Mouse (Mus musculus): ENCODE measurements around the gene Neu1.

Gene Neu1

DNA sequence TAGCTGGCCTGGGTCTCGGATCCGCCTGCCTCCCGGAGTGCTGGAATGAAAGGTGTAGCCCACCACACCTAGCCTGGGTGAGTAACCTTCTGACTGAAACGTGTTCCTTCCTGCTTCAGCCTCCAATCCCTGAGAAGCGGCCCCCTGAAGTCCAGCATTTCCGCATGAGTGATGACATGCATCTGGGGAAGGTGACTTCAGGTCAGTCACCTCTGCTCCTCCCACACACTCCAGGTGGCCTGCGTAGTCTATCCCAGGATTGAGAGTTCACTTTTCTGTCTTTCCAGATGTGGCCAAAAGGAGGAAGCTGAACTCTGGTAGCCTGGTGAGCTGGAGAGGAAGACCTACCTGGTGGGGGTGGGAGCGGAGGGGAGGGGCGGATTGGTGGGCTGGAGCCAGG lies 28.2 kb upstream of the Neu1 start:
- DNase-seq (ENCODE audit: low read depth, low spot score) = no peak

DNA sequence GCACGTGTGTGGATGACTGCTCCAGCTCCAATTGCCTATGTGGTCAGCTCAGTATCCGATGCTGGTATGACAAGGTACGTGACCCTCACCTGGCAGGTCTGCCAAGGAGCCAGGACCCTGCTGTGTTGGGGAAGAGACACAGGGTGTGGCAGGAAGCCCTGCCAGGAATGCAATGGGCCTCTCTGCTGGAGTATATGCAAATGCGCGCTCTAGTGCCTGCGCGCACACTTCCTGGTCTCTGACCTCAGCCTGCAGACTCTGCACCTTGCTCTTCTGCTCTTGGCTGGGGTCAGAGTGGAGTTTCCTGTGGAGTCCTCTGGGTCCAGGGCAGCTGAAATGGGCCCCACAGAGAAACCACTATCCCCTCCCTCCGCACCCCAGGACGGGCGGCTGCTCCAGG lies 20.1 kb upstream of the Neu1 start:
- DNase-seq (ENCODE audit: low read depth, low spot score) = no peak

DNA sequence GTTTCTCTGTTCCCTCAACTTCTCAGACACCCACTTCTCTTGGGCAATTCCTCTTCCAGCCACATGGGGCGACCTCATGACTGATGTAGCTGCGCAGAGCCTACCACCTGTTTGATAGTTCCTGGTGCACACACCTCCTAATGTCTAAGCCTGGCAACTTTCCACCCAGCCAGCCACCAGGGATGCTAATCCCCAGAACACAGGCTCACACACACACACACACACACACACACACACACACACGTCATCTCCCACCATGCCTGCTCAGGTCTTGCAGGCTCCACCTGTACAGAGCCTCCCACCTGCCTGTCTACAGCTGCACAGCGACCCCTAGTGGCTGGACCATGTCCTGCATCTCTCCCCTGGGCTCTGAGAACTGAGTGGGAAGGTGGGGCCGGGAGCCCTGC lies 19.1 kb upstream of the Neu1 start:
- DNase-seq (ENCODE audit: low read depth, low spot score) = peak; percentile 76

DNA sequence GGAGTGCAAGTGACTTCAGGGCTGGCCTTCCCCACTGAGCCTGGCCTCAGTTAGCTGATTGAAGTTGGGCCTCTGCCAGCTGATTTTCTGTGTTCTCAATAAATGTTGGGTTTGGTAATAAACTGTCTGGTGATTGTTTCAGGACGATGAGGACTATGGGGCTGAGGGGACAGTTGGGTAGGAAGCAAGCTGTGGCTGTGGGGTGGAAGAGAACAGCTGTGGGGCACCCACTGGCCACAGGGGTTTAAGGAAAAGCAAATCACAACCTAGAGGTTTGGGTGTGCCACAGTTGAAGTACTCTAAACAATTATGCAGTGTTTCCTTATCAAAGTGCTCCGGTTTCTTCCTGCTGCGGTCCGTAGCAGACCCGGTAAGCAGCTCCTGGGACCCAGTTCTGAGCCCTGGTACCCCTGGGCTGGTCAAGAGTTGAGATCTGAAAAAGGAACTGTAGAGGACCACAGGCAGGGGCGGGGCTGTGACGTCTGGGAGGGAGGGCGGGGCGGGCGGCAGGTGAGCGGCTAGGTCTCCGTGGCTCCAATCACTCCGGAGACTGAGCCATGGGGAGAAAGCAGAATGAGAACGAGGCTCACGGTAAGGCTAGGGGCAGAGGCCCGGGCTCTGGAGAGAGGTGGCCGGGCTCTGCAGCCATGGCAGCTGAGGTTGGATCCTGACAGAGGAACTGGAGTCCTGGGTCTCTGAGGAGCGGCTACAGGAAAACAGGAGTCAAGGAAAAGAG lies 17.0 kb upstream of the Neu1 start, which contains the start of gene Slc44a4:
TSS of gene Slc44a4 (plus strand) at position 537 of the 736 bp plus-strand sequence.
- DNase-seq (ENCODE audit: low read depth, low spot score) = no peak

DNA sequence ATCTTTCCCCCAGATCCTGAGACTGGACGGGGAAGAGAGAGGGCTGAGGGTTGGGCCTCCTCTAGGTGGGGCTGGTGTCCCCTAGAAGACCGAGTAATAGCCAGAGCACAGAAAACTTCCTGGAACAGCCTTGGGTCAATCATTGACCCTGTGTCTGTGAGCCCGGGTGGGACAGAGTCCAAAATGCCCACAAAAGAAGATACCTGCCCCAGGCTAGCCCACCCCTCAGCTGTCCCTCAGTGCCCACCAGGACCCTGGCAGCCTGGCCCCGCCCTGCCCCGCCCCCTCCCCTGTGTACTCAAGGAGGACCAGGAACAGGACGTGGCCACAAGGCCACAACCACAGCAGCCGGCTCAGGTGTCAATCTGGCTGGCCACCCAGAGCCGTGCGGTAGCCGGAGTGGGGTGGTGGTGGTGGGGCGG lies 15.6 kb upstream of the Neu1 start:
- DNase-seq (ENCODE audit: low read depth, low spot score) = no peak

DNA sequence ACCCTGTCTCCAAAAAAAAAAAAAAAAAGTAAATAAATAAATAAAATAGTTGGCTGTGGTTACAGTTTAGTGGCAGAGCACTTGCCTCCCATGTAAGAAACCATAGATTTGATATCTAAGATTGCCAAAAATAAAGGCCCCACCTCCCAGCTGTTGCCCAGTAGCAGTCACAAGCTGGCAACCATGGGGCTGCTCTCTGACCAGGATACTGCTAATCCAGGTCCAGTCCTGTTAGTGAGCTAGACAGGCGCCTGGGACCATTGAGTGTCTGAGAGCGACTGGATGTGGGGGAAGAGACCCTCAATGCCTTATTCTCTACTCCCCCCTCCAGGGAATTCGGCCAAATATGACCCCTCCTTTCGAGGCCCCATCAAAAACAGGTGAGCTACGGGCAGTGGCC lies 14.7 kb upstream of the Neu1 start:
- DNase-seq (ENCODE audit: low read depth, low spot score) = no peak

DNA sequence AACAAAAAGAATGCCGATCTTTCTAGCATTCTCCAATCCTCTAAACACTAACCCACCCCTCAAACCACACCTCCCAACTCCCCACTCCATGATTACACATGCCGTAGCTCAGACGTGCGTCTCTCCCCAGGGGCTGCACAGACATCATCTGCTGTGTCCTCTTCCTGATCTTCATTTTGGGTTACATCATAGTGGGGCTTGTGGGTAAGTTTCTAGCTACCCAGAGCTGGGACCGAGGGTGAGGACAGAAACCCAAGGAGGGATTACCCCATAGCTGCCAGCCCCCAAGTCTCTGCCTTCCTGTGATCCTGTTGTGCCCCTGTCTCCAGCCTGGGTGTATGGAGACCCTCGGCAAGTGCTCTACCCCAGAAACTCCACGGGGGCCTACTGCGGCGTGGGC lies 13.9 kb upstream of the Neu1 start:
- DNase-seq (ENCODE audit: low read depth, low spot score) = no peak

DNA sequence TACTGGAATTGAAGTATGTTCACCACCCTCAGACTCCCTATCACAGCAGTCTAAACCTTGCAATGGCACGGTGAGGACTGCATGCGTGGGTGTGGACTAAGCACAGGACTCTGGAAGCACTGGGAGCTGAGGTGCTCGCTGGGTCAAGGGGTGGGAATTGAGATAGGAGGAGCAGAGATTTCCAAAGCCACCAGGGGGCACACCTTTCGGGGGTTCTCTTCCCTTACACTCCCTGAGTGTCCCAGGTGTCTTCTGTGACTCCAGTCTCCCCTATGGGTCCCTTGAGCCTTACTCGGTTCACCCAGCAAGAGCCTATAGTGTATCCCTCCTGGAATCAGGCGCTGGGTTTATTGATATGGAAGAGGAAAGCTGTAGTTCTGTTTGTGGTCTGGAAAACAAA lies 8.1 kb upstream of the Neu1 start:
- DNase-seq (ENCODE audit: low read depth, low spot score) = no peak

DNA sequence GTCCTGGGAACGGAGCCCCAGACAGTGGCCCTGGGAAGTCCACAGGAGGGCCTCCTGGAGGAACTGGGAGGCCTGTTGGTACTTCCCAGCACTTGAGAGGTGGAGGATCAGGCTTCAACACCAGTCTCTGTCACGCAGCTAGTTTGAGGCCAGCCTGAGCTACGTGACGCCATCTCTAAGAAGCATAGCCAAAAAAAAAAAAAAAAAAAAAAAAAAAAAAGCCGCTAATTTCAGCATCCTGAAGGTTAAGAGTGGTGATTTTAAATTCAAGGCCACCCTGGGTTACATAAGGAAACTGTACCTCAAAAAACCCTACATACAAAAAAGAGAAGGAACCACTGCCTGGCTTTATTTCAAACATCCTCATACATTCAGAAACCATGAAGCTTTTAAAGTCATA lies 6.8 kb upstream of the Neu1 start:
- no peak for DNase-seq (ENCODE audit: low read depth, low spot score)

DNA sequence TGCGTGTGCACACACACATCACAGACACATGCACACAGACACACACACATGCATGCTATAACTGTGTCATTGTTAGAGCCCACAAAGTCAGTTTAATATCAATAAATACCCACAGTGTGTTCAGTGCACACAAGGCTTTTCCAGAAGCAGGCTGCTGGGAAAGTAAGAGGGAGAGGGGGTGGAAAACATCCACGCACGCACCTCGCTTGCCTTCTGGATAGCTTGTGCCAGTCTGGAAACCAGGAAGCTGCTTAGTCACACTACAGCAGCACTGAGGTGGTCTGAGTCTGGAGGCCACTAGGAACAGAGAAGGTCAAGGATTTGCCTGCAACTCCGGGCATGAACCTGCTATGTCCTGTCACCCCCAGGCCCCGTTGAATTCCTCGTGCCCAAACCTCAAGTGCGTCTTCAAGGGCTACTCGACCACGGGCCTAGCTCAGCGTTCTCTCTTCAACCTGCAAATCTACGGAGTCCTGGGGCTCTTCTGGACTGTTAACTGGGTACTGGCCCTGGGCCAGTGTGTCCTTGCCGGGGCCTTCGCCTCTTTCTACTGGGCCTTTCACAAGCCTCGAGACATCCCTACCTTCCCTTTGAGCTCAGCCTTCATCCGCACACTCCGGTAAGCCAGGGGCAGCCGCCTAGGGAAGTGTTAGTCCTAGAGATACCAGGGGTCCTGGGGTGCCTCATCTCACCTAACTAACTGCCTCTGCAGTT lies 3.6 kb upstream of the Neu1 start:
- DNase-seq (ENCODE audit: low read depth, low spot score) = no peak

DNA sequence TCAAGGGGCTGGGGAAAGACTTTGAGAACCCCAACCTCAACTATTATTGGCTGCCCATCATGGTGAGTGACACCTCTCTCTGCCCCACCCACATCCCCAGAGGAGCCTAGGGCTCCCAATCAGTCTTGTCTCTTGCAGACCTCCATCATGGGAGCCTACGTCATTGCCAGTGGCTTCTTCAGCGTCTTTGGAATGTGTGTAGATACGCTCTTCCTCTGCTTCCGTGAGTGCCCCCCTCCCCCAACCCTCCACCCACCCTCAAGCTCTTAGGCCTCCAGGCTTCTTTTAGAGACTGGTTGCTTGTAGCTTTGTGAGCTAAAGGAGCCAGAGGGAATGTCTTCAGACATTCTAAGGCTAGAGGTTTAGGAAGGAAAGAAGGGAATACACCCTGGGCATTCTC lies 2.2 kb upstream of the Neu1 start:
- DNase-seq (ENCODE audit: low read depth, low spot score) = no peak

DNA sequence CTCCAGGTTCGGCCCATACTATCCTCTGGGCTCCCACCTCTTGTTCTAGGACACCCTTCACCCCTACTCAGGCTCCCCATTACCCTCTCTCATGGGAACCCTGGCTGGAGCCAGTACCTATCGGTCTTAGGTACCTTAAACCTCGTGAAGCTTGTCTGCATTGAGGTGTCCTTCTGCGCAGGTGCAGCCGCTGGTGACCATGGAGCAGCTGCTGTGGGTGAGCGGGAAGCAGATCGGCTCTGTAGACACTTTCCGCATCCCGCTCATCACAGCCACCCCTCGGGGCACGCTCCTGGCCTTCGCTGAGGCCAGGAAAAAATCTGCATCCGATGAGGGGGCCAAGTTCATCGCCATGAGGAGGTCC lies 664 bp downstream of the Neu1 start:
- DNase-seq (ENCODE audit: low read depth, low spot score) = no peak

DNA sequence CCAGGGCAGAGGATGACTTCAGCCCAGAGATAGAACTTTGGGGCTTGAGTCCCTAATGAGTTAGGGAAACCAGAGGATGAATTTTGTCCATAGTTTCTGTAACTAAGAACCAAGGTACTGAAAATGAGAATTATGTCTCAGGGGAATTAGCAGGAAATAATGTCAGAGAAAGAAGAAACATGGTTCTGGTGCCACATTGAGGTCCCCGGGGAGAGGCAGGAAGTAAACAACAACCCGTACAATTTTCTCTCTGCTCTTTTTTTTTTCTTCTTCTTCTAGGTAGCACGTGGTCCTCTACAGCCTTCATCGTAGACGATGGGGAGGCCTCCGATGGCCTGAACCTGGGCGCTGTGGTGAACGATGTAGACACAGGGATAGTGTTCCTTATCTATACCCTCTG lies 1.2 kb downstream of the Neu1 start:
- DNase-seq (ENCODE audit: low read depth, low spot score) = no peak

DNA sequence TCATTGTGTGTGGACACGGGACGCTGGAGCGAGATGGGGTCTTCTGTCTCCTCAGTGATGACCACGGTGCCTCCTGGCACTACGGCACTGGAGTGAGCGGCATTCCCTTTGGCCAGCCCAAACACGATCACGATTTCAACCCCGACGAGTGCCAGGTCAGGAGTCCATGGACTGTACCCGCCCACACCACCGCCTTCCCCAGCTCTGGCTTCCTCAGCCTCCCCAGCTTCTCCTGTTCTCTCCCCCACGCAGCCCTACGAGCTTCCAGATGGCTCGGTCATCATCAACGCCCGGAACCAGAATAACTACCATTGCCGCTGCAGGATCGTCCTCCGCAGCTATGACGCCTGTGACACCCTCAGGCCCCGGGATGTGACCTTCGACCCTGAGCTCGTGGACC lies 3.0 kb downstream of the Neu1 start:
- DNase-seq (ENCODE audit: low read depth, low spot score) = no peak

DNA sequence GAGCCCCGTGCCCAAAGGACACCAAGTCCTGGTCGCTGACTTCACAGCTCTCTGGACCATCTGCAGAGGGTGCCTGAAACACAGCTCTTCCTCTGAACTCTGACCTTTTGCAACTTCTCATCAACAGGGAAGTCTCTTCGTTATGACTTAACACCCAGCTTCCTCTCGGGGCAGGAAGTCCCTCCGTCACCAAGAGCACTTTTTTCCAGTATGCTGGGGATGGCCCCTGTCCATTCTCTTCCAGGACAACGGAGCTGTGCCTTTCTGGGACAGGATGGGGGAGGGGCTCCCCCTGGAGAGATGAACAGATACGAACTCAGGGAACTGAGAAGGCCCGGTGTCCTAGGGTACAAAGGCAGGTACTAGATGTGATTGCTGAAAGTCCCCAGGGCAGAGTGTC lies 3.8 kb downstream of the Neu1 start:
- DNase-seq (ENCODE audit: low read depth, low spot score) = no peak

DNA sequence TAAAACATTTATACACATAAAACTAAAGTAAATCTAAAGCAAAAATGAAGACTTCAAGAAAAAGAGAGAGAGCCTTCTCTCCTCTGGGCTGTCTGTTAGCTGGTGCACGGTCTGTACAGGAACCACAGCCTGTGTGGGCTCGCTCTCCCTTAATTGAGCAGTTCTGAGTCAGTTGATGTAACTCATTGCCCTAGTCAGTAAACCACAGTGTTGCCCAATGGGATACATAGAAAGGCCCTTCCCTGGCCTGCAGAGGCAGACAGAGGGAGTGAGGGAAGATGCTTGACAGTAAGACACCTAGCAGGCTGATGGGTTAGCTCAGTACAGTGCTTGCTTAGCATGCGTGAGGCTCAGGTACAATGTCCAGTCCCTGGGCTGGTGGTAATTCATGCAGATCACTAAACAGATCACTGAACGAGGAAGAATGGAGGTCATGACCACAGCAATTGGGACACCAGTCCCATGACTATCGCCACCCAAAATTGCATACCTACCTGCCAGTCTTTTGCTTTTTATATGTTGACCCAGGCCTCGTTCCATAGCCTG lies 7.0 kb downstream of the Neu1 start:
- DNase-seq (ENCODE audit: low read depth, low spot score) = no peak

DNA sequence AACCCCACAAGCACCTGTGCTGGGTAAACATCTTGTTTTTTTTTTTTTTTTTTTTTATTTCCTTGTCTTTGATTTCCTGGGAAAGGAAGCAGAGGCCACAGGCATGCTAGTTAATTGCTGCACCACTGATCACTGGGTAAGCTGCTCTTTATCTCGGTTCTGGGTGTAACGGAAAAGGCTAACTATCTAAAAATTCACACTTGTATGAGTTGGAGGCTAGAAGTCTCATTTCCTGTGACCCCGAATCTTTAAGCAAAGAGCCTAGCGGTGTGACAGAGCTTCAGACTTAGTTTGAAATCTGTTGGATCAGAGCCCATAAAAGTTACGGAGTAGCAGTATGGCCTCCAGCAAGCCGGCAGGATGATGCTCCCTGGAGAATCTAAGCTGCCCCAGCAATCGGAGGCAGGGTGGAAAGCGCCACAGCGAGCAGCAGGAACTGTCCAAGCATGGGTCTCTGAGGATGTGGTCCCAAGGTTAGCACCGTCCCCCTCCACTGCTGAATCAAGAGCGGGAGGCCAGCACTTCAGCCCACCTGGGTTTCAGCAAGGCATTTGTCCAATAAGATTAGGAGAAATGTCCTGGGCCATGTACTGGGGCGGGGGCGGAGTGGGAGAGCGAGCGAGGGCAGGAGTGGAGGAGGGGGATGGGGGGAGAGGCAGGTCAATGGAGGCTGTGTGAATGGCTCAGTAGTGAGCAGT lies 10.4 kb downstream of the Neu1 start:
- DNase-seq (ENCODE audit: low read depth, low spot score) = no peak

DNA sequence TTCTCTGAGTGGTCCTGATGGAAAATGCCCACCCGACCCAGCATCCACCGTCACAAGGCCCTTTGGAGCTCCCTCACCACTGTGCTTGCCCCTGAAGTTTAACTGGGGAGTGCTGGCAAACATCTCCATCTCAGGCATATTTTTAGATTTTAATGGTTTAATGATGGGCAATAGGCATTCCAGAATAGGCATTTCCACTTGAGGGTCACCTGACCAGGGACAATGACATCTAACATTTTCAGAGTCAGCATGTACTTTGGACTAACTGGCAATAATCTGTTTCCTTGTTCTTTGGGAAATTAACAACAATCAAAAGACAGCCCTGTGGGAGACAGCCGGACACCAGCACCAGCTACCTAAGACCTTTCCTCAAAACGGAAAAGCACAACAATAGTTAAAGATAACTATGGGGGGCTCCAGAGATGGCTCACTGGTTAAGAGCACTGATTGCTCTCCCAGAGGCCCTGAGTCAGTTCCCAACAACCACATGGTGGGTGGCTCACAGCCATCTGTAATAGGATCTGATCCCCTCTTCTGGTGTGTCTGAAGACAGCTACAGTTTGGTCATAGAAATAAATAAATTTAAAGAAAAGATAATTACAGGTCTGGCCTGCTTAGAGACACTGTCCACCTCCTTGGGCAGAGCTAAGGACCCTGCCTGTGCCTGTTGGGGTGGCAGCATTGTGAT lies 12.2 kb downstream of the Neu1 start:
- no peak for DNase-seq (ENCODE audit: low read depth, low spot score)

DNA sequence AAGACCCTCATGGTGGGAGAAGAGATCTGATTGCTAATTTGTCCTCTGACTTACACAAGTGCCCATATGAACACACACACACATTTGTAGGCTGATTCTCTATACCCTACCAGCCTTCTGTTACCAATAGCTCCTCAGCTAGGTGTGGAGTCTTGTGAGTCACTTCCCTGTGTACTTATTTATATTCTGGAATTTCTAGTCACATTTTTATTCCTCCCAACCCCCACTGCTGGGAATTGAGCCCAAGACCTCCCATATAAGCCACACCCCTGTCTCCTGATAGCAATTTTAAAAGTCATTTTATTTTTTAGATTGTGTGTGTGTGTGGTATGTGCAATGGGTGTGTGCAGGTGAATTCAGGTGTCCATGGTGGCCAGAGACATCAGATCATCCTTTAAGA lies 13.3 kb downstream of the Neu1 start:
- no peak for DNase-seq (ENCODE audit: low read depth, low spot score)

DNA sequence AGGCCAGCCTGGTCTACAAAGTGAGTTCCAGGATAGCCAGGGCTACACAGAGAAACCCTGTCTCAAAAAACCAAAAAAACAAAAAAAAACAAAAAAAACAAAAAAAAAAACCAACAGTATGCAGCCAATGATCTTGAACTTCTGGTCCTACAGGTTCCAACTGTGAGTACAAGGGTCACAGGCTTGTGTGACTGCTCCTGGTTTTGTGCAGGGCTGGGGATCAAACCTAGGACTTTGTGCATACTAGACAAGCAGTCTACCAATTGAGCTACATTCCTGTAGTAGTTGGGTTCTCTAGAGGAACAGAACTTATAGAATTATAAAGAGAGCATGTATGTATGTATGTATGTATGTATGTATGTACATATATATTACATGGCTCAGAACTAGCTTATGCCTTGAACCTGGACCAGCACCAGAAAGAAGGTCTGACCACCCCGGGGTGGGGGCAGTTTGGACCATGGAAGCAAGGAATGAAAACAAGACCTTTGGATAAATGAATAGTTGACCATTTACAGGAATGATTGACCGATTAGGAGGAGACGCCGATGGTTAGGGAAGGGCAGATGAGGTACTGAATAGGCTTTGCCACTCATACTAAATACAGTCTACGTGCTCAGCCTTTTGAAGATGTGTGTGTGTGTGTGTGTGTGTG lies 15.6 kb downstream of the Neu1 start:
- DNase-seq (ENCODE audit: low read depth, low spot score) = no peak

DNA sequence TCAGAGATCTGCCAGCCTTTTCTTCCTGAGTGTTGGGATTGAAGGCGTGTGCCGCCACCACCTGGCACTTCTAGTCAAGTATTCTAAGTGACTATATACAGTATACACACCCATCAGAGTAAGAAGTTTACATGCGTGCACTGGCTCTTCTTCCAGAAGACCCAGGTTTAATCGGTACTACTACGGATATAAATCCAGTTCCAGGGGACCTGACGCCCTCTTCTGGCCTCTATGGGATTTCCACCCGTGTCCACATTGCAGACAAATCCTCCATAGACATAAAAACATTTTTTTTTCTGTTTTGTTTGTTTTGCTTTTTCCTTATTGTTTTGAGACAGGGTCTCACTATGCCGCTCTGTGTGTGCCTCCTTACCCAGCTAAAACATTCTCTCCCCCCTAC lies 16.6 kb downstream of the Neu1 start:
- DNase-seq (ENCODE audit: low read depth, low spot score) = no peak
